Mouse (Mus musculus): Measurements from ENCODE around the gene Ptger4. TPM values are rescaled to one million over a fixed set of nuclear protein-coding genes. Genes with fewer than 3 reads are reported as not detected.

Ptger4 gene
- total and polyA plus RNA-seq, 2 experiments from 2014 or later = 3.0 to 5.0 TPM

DNA sequence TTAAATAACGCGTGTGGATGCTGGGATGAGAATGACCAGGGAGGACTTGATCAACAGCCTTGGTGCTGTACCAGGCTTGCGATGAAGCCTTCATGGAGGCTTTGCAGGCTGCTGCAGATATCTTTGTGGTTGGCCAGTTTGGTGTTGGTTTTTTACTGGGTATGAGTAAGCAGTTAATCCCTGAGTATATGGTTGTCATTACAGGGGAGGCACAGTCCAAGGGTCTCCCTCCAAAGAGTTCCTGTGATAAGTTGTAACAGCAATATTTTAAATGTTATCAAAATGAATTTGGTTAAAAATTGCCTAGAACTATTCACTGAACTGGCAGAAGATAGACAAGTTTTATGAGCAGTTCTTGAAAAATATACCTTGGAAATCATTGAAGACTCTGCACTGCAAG, 34.9 kb downstream of the Ptger4 start:
- H3K4me3 ChIP-seq (ENCODE audit: low read depth, low read length) = no peak overlapping the region
- peaks cover 14% of the 10 kb centered on the region for H3K36me3 ChIP-seq (replicated peaks; ENCODE audit: control insufficient read depth, insufficient read depth, low read length)
- TF ChIP-seq CTCF (IDR thresholded peaks at IDR 0.05; ENCODE audit: low read depth) (no peak), EP300 (IDR thresholded peaks at IDR 0.05; ENCODE audit: low read depth) (no peak)
- ATAC-seq (ENCODE audit: insufficient read depth, low read depth) (no peak), DNase-seq (ENCODE audit: low spot score) (no peak)
- no peak overlapping the region for H3K4me2 ChIP-seq (ENCODE audit: low read depth, low read length)
- no peak overlapping the region for H3K9ac ChIP-seq (replicated peaks; ENCODE audit: low read depth, low read length)
- H3K27me3 ChIP-seq (ENCODE audit: control insufficient read depth, insufficient read depth, low read length) = no peaks in the 10 kb centered on the region
- no peaks in the 10 kb centered on the region for H3K9me3 ChIP-seq (replicated peaks; ENCODE audit: control insufficient read depth, low read length)
- H3K27ac ChIP-seq (ENCODE audit: low read depth) = no peak overlapping the region
- 0 out of 2 replicates have a peak, but pooled peaks cover 8% of the 10 kb centered on the region for H3K4me1 ChIP-seq (ENCODE audit: control insufficient read depth, insufficient read depth)
- WGBS = 94% methylated on average over 3 of the region's 3 CpGs

GRCm38 (mm10) chr15:5205222-5205621, 38.8 kb downstream of the Ptger4 start:
- Histone ChIP-seq H3K36me3 (replicated peaks; ENCODE audit: control insufficient read depth, insufficient read depth, low read length) (0 out of 2 replicates have a peak, but pooled peaks cover 3% of the 10 kb centered on the region), H3K4me3 (ENCODE audit: low read depth, low read length) (no peak overlapping the region), H3K4me1 (ENCODE audit: control insufficient read depth, insufficient read depth) (no peaks in the 10 kb centered on the region), H3K27ac (ENCODE audit: low read depth) (no peak overlapping the region), H3K27me3 (ENCODE audit: control insufficient read depth, insufficient read depth, low read length) (no peaks in the 10 kb centered on the region), H3K9me3 (replicated peaks; ENCODE audit: control insufficient read depth, low read length) (no peaks in the 10 kb centered on the region), H3K9ac (replicated peaks; ENCODE audit: low read depth, low read length) (no peak overlapping the region), H3K4me2 (ENCODE audit: low read depth, low read length) (no peak overlapping the region)
- DNase-seq (ENCODE audit: low spot score) (no peak), ATAC-seq (ENCODE audit: insufficient read depth, low read depth) (no peak)
- WGBS = 88% methylated on average over 9 of the region's 9 CpGs
- TF ChIP-seq EP300 (IDR thresholded peaks at IDR 0.05; ENCODE audit: low read depth) = no peak
- TF ChIP-seq CTCF (IDR thresholded peaks at IDR 0.05; ENCODE audit: low read depth) = no peak

GRCm38 (mm10) chr15:5196691-5197090, 47.3 kb downstream of the Ptger4 start:
- no peak overlapping the region for H3K9ac ChIP-seq (replicated peaks; ENCODE audit: low read depth, low read length)
- H3K27ac ChIP-seq (ENCODE audit: low read depth) = 0 out of 2 replicates have a peak overlapping the region, but pooled peaks have one; percentile 31
- no peak overlapping the region for H3K4me2 ChIP-seq (ENCODE audit: low read depth, low read length)
- TF ChIP-seq EP300 (IDR thresholded peaks at IDR 0.05; ENCODE audit: low read depth) = no peak
- TF ChIP-seq CTCF (IDR thresholded peaks at IDR 0.05; ENCODE audit: low read depth) = no peak
- no peaks in the 10 kb centered on the region for H3K9me3 ChIP-seq (replicated peaks; ENCODE audit: control insufficient read depth, low read length)
- no peak overlapping the region for H3K4me3 ChIP-seq (ENCODE audit: low read depth, low read length)
- H3K4me1 ChIP-seq (ENCODE audit: control insufficient read depth, insufficient read depth) = peaks cover 16% of the 10 kb centered on the region
- 0 out of 2 replicates have a peak, but pooled peaks cover 10% of the 10 kb centered on the region for H3K36me3 ChIP-seq (replicated peaks; ENCODE audit: control insufficient read depth, insufficient read depth, low read length)
- no peaks in the 10 kb centered on the region for H3K27me3 ChIP-seq (ENCODE audit: control insufficient read depth, insufficient read depth, low read length)
- DNase-seq (ENCODE audit: low spot score) = no peak
- no peak for ATAC-seq (ENCODE audit: insufficient read depth, low read depth)
- WGBS = 46% methylated on average over 4 of the region's 4 CpGs

DNA sequence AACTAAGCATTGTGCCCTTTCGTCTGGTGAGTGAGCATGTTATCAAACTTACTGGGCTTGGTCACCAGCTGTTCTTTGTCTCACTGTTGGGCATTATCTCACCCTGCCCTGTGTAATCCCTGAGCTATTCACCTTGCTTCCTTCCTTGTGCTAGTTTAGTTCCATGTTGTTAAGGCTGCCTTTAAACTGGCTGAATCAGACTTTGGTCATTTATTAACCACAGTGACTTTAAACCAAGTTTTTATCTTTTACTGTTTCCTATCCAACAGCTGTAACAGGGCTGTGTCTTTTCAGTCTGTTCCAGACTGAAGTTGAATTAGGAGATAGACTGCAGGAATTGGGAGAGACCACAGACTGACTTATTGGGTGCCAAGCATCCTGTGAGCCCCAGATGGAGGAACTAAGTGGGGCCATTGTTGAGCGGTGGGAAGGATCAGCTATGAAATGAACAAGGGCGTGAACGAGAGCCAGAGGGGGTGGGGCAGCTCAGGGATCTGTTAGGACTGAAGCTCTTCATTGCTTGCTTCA, 47.9 kb downstream of the Ptger4 start:
- Histone ChIP-seq H3K36me3 (replicated peaks; ENCODE audit: control insufficient read depth, insufficient read depth, low read length) (peaks cover 17% of the 10 kb centered on the region), H3K27ac (ENCODE audit: low read depth) (peak overlapping the region; percentile 31; the same call in 1 of the 2 replicates)
- DNase-seq (ENCODE audit: low spot score) = peak; percentile 23

DNA sequence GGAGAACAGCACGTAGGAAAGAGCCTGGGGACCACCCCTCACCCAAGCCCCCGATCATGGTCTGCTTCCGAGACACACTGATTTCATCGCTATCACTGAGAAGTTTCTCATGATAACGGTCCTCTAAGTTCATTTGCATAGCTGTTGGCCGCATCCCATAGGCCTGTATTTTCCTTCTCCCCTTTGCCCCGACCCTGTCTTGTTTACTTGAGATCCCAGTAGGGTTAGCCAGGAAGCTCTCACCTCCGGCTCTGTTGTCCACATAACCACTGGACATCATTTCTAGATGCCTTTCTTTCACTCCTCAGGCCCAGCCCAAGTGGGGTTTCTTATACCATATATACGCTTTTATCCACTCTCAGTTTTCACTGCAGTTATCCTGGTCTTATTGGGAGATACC, 49.1 kb downstream of the Ptger4 start:
- H3K27ac ChIP-seq (ENCODE audit: low read depth) = 0 out of 2 replicates have a peak overlapping the region, but pooled peaks have one; percentile 19
- no peak for DNase-seq (ENCODE audit: low spot score)
- no peak overlapping the region for H3K4me2 ChIP-seq (ENCODE audit: low read depth, low read length)
- no peak overlapping the region; the same call in 1 of the 2 replicates for H3K9ac ChIP-seq (replicated peaks; ENCODE audit: low read depth, low read length)
- H3K4me1 ChIP-seq (ENCODE audit: control insufficient read depth, insufficient read depth) = peaks cover 16% of the 10 kb centered on the region
- H3K36me3 ChIP-seq (replicated peaks; ENCODE audit: control insufficient read depth, insufficient read depth, low read length) = peaks cover 25% of the 10 kb centered on the region
- WGBS = 69% methylated on average over 9 of the region's 9 CpGs
- no peaks in the 10 kb centered on the region for H3K9me3 ChIP-seq (replicated peaks; ENCODE audit: control insufficient read depth, low read length)
- H3K4me3 ChIP-seq (ENCODE audit: low read depth, low read length) = no peak overlapping the region
- no peak for ATAC-seq (ENCODE audit: insufficient read depth, low read depth)
- no peaks in the 10 kb centered on the region for H3K27me3 ChIP-seq (ENCODE audit: control insufficient read depth, insufficient read depth, low read length)
- TF ChIP-seq EP300 (IDR thresholded peaks at IDR 0.05; ENCODE audit: low read depth) (no peak), CTCF (IDR thresholded peaks at IDR 0.05; ENCODE audit: low read depth) (no peak)

More for the DNA sequence above, 47.9 kb downstream of the Ptger4 start:
- TF ChIP-seq EP300 (IDR thresholded peaks at IDR 0.05; ENCODE audit: low read depth) = no peak
- Histone ChIP-seq H3K4me3 (ENCODE audit: low read depth, low read length) (no peak overlapping the region), H3K4me1 (ENCODE audit: control insufficient read depth, insufficient read depth) (peaks cover 16% of the 10 kb centered on the region), H3K27me3 (ENCODE audit: control insufficient read depth, insufficient read depth, low read length) (no peaks in the 10 kb centered on the region), H3K9me3 (replicated peaks; ENCODE audit: control insufficient read depth, low read length) (no peaks in the 10 kb centered on the region), H3K4me2 (ENCODE audit: low read depth, low read length) (no peak overlapping the region), H3K9ac (replicated peaks; ENCODE audit: low read depth, low read length) (no peak overlapping the region)
- peak; percentile 67 for ATAC-seq (ENCODE audit: insufficient read depth, low read depth)
- 28% methylated on average over 4 of the region's 4 CpGs for WGBS

DNA sequence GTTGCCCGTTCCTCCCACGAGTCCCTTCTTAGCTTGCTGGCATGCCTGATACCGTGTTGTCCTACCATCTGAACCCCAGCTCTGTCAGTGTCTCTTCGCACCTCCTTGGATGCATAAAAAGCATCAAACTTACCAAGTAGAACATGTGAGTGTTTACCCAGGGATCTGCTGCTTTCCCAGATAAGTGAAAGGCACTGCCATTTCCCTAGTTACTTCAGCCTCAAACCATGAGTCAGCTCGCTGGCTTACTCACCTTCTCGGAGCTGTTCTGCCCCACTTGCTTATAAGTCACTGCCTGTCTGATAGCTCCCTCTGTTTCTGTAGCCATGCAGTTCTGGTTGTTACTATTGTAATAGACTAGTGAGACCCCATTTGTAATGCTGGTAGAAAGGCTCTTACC, 49.5 kb downstream of the Ptger4 start:
- Histone ChIP-seq H3K27me3 (ENCODE audit: control insufficient read depth, insufficient read depth, low read length) (no peaks in the 10 kb centered on the region), H3K4me1 (ENCODE audit: control insufficient read depth, insufficient read depth) (peaks cover 16% of the 10 kb centered on the region), H3K4me3 (ENCODE audit: low read depth, low read length) (no peak overlapping the region), H3K4me2 (ENCODE audit: low read depth, low read length) (no peak overlapping the region), H3K9me3 (replicated peaks; ENCODE audit: control insufficient read depth, low read length) (no peaks in the 10 kb centered on the region), H3K9ac (replicated peaks; ENCODE audit: low read depth, low read length) (no peak overlapping the region), H3K27ac (ENCODE audit: low read depth) (0 out of 2 replicates have a peak overlapping the region, but pooled peaks have one; percentile 19), H3K36me3 (replicated peaks; ENCODE audit: control insufficient read depth, insufficient read depth, low read length) (peaks cover 28% of the 10 kb centered on the region)
- DNase-seq (ENCODE audit: low spot score) (no peak), ATAC-seq (ENCODE audit: insufficient read depth, low read depth) (no peak)
- TF ChIP-seq EP300 (IDR thresholded peaks at IDR 0.05; ENCODE audit: low read depth) (no peak), CTCF (IDR thresholded peaks at IDR 0.05; ENCODE audit: low read depth) (no peak)
- 68% methylated on average over 6 of the region's 6 CpGs for WGBS

Data from heart, postnatal 0 days (tissue).